Mouse (Mus musculus) MEL (cell line): ENCODE results near the gene Prmt6. TPM values are rescaled to one million over a fixed set of nuclear protein-coding genes. Genes with fewer than 3 reads are reported as not detected.

Experiments used
- DNase-seq: peaks from one replicate; pipeline ENCODE4 v3.0.0; 2011; ENCODE audit warnings: low read depth, low spot score
- H3K27ac ChIP-seq: 2 replicates; pipeline ENCODE4 v1.5.1; 2012; ENCODE audit warnings: low read depth, mild to moderate bottlenecking, control low read depth, low read length, moderate library complexity; ENCODE audit not compliant: control insufficient read depth
- H3K27me3 ChIP-seq, 2 experiments: fragments of 150-350 bp in 1 of 2; sonication (generic) in 1 of 2; 2 replicates each; pipeline ENCODE4 v1.6.1; 2012; ENCODE audit warnings: low read length in 2 of 2, mild to moderate bottlenecking in 2 of 2, improper control_type of control experiment in 1 of 2, moderate library complexity in 1 of 2; ENCODE audit not compliant: insufficient read depth in 2 of 2, control insufficient read depth in 1 of 2
- H3K36me3 ChIP-seq, 2 experiments: 2 replicates each; pipeline ENCODE4 v1.6.1; 2012 to 2014; ENCODE audit warnings: low read length in 2 of 2, improper control_type of control experiment in 1 of 2, inconsistent platforms in 1 of 2, mild to moderate bottlenecking in 1 of 2; ENCODE audit not compliant: insufficient read depth in 2 of 2, control insufficient read depth in 1 of 2
- H3K4me1 ChIP-seq, 2 experiments: fragments of 150-350 bp in 1 of 2; sonication (generic) in 1 of 2; 2 replicates each; pipeline ENCODE4 v1.6.1; 2012; ENCODE audit warnings: low read length in 2 of 2, improper control_type of control experiment in 1 of 2, mild to moderate bottlenecking in 1 of 2; ENCODE audit not compliant: insufficient read depth in 2 of 2, control insufficient read depth in 1 of 2
- H3K4me3 ChIP-seq, 2 experiments: fragments of 150-350 bp in 1 of 2; sonication (generic) in 1 of 2; 2 replicates each; pipeline ENCODE4 v1.5.1; 2012; ENCODE audit warnings: low read depth in 2 of 2, low read length in 2 of 2, mild to moderate bottlenecking in 2 of 2, moderate library complexity in 2 of 2, control low read depth in 1 of 2, improper control_type of control experiment in 1 of 2; ENCODE audit not compliant: control insufficient read depth in 1 of 2, insufficient read depth in 1 of 2
- H3K79me2 ChIP-seq: 2 replicates; pipeline ENCODE4 v1.6.1; 2012; ENCODE audit warnings: mild to moderate bottlenecking, low read length, moderate library complexity; ENCODE audit not compliant: control insufficient read depth, poor library complexity, insufficient read depth
- H3K9ac ChIP-seq: 2 replicates; pipeline ENCODE4 v1.6.1; 2012; ENCODE audit warnings: low read depth, mild to moderate bottlenecking, control low read depth, low read length, moderate library complexity; ENCODE audit not compliant: control insufficient read depth, poor library complexity, severe bottlenecking
- H3K9me3 ChIP-seq: fragments of 150-350 bp; sonication (generic); replicated peaks from 2 replicates; pipeline ENCODE4 v1.6.1; 2012; ENCODE audit warnings: mild to moderate bottlenecking, low read length, improper control_type of control experiment, moderate library complexity; ENCODE audit not compliant: insufficient read depth
- CHD1 ChIP-seq: IDR thresholded peaks from 2 replicates; pipeline ENCODE4 v1.6.1; 2012; ENCODE audit warnings: low read depth, mild to moderate bottlenecking, inconsistent platforms, low read length, improper control_type of control experiment
- CHD2 ChIP-seq: IDR thresholded peaks from 2 replicates; pipeline ENCODE4 v1.6.1; 2011; ENCODE audit warnings: low read length, improper control_type of control experiment
- E2F4 ChIP-seq: IDR thresholded peaks from 2 replicates; pipeline ENCODE4 v1.6.1; 2011; ENCODE audit warnings: low read depth, low read length, improper control_type of control experiment, borderline replicate concordance
- EP300 ChIP-seq, 2 experiments: IDR thresholded peaks; 2 replicates each; pipeline ENCODE4 v1.6.1; 2011; ENCODE audit warnings: improper control_type of control experiment in 2 of 2, low read length in 2 of 2, low read depth in 1 of 2, mild to moderate bottlenecking in 1 of 2
- GABPA ChIP-seq: IDR thresholded peaks from 2 replicates; pipeline ENCODE4 v1.6.1; 2012; ENCODE audit warnings: low read depth, mild to moderate bottlenecking, inconsistent platforms, low read length, improper control_type of control experiment, moderate library complexity
- HCFC1 ChIP-seq: IDR thresholded peaks from 2 replicates; pipeline ENCODE4 v1.6.1; 2012; ENCODE audit warnings: low read depth, mild to moderate bottlenecking, inconsistent platforms, low read length, improper control_type of control experiment, moderate library complexity
- JUND ChIP-seq: IDR thresholded peaks from 2 replicates; pipeline ENCODE4 v1.6.1; 2011; ENCODE audit warnings: low read depth, mild to moderate bottlenecking, improper control_type of control experiment, low read length
- MEF2A ChIP-seq: IDR thresholded peaks from 2 replicates; pipeline ENCODE4 v1.6.1; 2014; ENCODE audit warnings: low read depth, mild to moderate bottlenecking, inconsistent platforms, low read length, improper control_type of control experiment; ENCODE audit not compliant: poor library complexity, insufficient replicate concordance, severe bottlenecking; ENCODE audit errors: extremely low read depth
- MXI1 ChIP-seq: IDR thresholded peaks from 2 replicates; pipeline ENCODE4 v1.6.1; 2011; ENCODE audit warnings: mild to moderate bottlenecking, low read depth, low read length, improper control_type of control experiment
- MYC ChIP-seq: IDR thresholded peaks from 2 replicates; pipeline ENCODE4 v1.6.1; 2011; ENCODE audit warnings: low read depth, mild to moderate bottlenecking, low read length, improper control_type of control experiment, moderate library complexity
- NELFE ChIP-seq: IDR thresholded peaks from 2 replicates; pipeline ENCODE4 v1.6.1; 2011; ENCODE audit warnings: low read depth, low read length, improper control_type of control experiment
- POLR2A ChIP-seq, 2 experiments: IDR thresholded peaks; 2 replicates each; pipeline ENCODE4 v1.6.1; 2011 to 2012; ENCODE audit warnings: low read length in 2 of 2, mild to moderate bottlenecking in 2 of 2, control low read depth in 1 of 2, improper control_type of control experiment in 1 of 2, low read depth in 1 of 2, moderate library complexity in 1 of 2; ENCODE audit not compliant: control insufficient read depth in 1 of 2, insufficient read depth in 1 of 2, poor library complexity in 1 of 2
- POLR2AphosphoS2 ChIP-seq: IDR thresholded peaks from 2 replicates; pipeline ENCODE4 v1.6.1; 2011; ENCODE audit warnings: low read length, improper control_type of control experiment
- RAD21 ChIP-seq: IDR thresholded peaks from 2 replicates; pipeline ENCODE4 v1.6.1; 2011; ENCODE audit warnings: mild to moderate bottlenecking, low read depth, low read length, improper control_type of control experiment
- SIN3A ChIP-seq: IDR thresholded peaks from 2 replicates; pipeline ENCODE4 v1.6.1; 2012; ENCODE audit warnings: low read length, improper control_type of control experiment, inconsistent platforms
- TAL1 ChIP-seq: IDR thresholded peaks from 2 replicates; pipeline ENCODE4 v1.6.1; 2012; ENCODE audit warnings: mild to moderate bottlenecking, inconsistent platforms, low read length, moderate library complexity, mixed read lengths
- TBP ChIP-seq: IDR thresholded peaks from 2 replicates; pipeline ENCODE4 v1.8.0; 2011; ENCODE audit warnings: low read depth, low read length, improper control_type of control experiment
- UBTF ChIP-seq: IDR thresholded peaks from 2 replicates; pipeline ENCODE4 v1.6.1; 2012; ENCODE audit warnings: low read depth, mild to moderate bottlenecking, inconsistent platforms, low read length, improper control_type of control experiment, moderate library complexity, borderline replicate concordance; ENCODE audit not compliant: insufficient read depth
- USF1 ChIP-seq: IDR thresholded peaks from 2 replicates; pipeline ENCODE4 v1.6.1; 2014; ENCODE audit warnings: low read depth, mild to moderate bottlenecking, inconsistent platforms, low read length, improper control_type of control experiment, moderate library complexity
- USF2 ChIP-seq, 2 experiments: IDR thresholded peaks; 2 replicates each; pipeline ENCODE4 v1.6.1; 2011 to 2012; ENCODE audit warnings: improper control_type of control experiment in 2 of 2, low read length in 2 of 2, borderline replicate concordance in 1 of 2, inconsistent platforms in 1 of 2, low read depth in 1 of 2, mild to moderate bottlenecking in 1 of 2; ENCODE audit not compliant: insufficient read depth in 1 of 2
- polyA plus RNA-seq, 2 experiments: library from polyadenylated mRNA; stranded (reverse) in 1 of 2; unstranded in 1 of 2; fragments of >175 nt in 1 of 2; fragments of >200 nt in 1 of 2; gene quantifications; 2 replicates each; pipeline versions ENCODE4 v1.2.1 to v1.2.4; 2012; ENCODE audit warnings: low replicate concordance in 2 of 2, low read depth in 1 of 2; ENCODE audit not compliant: insufficient read length in 2 of 2, insufficient read depth in 1 of 2, missing spikeins in 1 of 2
- total RNA-seq: library from RNA; depleted of rRNA; stranded (reverse); fragments of 300-350 nt; gene quantifications from 2 replicates; pipeline ENCODE4 v1.2.3, GENCODE M21; 2012

Prmt6 gene
- total and polyA plus RNA-seq, 3 experiments = 19.9 to 20.7 TPM; not detected in 1

DNA sequence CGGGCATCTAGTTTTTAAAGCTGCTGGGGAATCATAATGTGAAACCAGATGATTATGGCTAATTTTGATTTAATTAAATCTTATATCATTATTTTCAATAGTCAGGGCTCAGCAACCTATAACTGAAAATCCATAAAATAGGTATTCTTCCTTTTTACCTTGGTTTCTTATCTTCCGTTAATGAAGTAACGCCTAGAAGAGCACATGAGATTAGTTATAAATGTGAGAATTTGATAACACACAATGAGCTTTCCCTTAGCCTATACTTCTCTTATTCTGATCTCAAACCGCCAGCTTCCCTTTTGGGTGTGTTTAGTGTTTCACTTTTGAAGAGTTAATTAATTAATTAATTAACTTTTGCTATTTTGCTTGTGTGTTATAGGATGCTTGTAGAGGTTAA, 2.3 kb upstream of the Prmt6 start (continued):
- TF ChIP-seq TBP (no peak), GABPA (no peak), USF1 (no peak), TAL1 (no peak), POLR2A (IDR thresholded peaks at IDR 0.05; ENCODE audit: control insufficient read depth in 1 of 2, insufficient read depth in 1 of 2, low read depth in 1 of 2, low read length in 2 of 2, poor library complexity in 1 of 2) (no peak), HCFC1 (peak; percentile 65; the same call in 1 of the 2 replicates), MXI1 (peak; percentile 13; the same call in 1 of the 2 replicates), USF2 (IDR thresholded peaks at IDR 0.05; ENCODE audit: borderline replicate concordance in 1 of 2, insufficient read depth in 1 of 2, low read depth in 1 of 2, low read length in 2 of 2) (no peak), MEF2A (no peak), MYC (peak; percentile 64; the same call in 1 of the 2 replicates), CHD1 (no peak), NELFE (no peak), RAD21 (no peak), JUND (no peak)

DNA sequence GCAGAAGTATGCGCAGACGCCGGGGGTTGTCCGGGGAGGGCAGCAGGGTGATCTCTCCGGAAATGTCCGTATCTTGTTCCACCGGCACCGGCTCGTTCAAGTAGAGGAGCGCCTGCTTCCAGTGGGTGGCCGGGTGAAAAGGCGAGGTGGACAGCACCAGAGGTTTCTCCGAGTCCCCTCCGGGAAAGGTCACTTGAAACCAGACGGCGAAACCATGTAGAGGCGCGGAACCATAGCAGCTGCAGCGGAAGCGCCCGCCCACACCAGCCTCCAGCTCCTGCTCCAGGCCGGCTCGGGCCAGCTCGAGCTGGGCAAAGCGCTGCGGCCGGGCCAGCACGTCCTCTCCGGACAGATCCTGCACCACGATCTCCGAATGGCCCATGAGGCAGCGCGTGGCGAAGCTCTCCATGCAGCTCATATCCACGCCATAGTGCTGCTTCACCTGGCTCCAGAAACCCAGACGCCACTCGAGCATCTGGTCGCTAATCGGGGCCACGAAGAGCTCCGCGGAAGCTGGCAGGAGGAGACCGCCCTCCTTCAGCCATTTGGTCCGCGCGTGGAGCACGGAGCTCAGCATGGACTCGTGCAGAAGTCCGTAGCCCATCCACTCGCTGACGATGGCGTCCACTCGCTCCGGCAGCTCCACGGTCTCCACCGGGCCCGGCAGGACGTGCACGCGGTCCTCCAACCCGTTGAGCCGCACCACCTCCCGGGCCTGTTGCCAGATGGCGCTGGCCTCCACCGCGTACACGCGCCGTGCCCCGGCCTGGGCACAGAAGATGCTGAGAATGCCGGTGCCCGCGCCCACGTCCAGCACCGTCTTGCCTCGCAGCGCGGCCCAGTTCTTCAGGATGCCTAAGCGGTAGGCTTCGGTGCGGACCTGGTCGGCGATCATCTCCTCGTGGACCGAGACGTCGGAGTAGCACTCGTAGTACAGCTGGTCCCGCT, 633 bp downstream of the Prmt6 start:
- DNase-seq = peak; percentile 66
- Histone ChIP-seq H3K9me3 (no peaks in the 10 kb centered on the region), H3K27me3 (no peaks in the 10 kb centered on the region), H3K4me1 (peaks cover 10 to 11% of the 10 kb centered on the region in 2 experiments), H3K27ac (peak overlapping the region; percentile 62), H3K9ac (peak overlapping the region; percentile 93), H3K79me2 (peaks cover 25% of the 10 kb centered on the region), H3K4me3 (peak overlapping the region; percentile 67 to 94), H3K36me3 (peaks cover 0 to 25% of the 10 kb centered on the region in 2 experiments; a peak in 2 of 4 replicates)
- TF ChIP-seq POLR2AphosphoS2 = no peak
- peak; percentile 10; the same call in 1 of the 2 replicates for TF ChIP-seq SIN3A
- TF ChIP-seq UBTF = no peak
- no peak; the same call in 1 of the 2 replicates for TF ChIP-seq E2F4
- peak; percentile 26 to 37; a peak in 1 of 4 replicates for TF ChIP-seq POLR2A (IDR thresholded peaks at IDR 0.05; ENCODE audit: control insufficient read depth in 1 of 2, insufficient read depth in 1 of 2, low read depth in 1 of 2, low read length in 2 of 2, poor library complexity in 1 of 2)
- no peak for TF ChIP-seq CHD2
- TF ChIP-seq CHD1 = no peak
- TF ChIP-seq MXI1 = 0 out of 2 replicates have a peak, but pooled peaks have one; percentile 22
- no peak for TF ChIP-seq EP300 (IDR thresholded peaks at IDR 0.05; ENCODE audit: low read depth in 1 of 2, low read length in 2 of 2)
